In the genomic region with DNA sequence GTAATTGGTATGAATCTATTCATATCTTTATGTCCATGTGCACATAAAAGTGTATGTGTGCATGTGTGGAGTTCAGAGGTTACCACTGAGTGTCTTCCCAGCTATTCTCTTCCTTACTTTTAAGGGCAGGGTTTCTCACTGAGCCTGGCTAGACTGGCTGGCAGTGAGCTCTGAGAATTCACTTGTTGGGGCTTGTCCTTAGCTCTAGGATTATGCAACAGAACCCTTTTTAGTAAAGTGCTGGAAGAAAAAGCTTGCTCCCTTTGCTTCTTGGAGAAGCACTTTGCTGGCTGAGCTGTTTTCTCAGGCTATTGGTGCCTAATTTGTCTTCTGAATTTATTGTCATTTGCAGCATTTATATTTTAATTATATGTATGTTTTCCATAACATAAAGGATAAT, we compare ENCODE assay signal across 38 mouse cellular contexts. TPM values are rescaled to one million over a fixed set of nuclear protein-coding genes. Genes with fewer than 3 reads are reported as not detected.
"Had no signal": no experiment of that assay in that cellular context is flagged by ENCODE, and none has a peak within 500 bp of the region (broad histone marks: within the 10 kb centered on the region; RNA-seq: fewer than 3 reads in every experiment).

No protein-coding gene starts in this region.

- H3K4me2 ChIP-seq: heart, embryonic 11.5 days; heart, embryonic 12.5 days; heart, embryonic 13.5 days; heart, embryonic 15.5 days; hindbrain, embryonic 12.5 days; hindbrain, embryonic 13.5 days; hindbrain, embryonic 14.5 days; hindbrain, embryonic 15.5 days; intestine, embryonic 15.5 days; kidney, embryonic 15.5 days had no signal

- H3K36me3 ChIP-seq: heart, embryonic 12.5 days; heart, embryonic 13.5 days; heart, embryonic 15.5 days; hindbrain, embryonic 10.5 days; hindbrain, embryonic 12.5 days; hindbrain, embryonic 13.5 days; hindbrain, embryonic 15.5 days; intestine, embryonic 15.5 days; kidney, embryonic 15.5 days had no signal

- ATAC-seq: hindbrain, embryonic 16.5 days; hindbrain, postnatal 0 days; inflammation-experienced regulatory T-cells, adult 6 months; intestine, embryonic 15.5 days; intestine, embryonic 16.5 days; intestine, postnatal 0 days had no signal

- H3K4me3 ChIP-seq: heart, embryonic 12.5 days; heart, embryonic 13.5 days; heart, embryonic 15.5 days; hindbrain, embryonic 10.5 days; hindbrain, embryonic 12.5 days; hindbrain, embryonic 13.5 days; hindbrain, embryonic 15.5 days; intestine, embryonic 15.5 days; kidney, embryonic 15.5 days; layer of hippocampus, adult 2 months; left cerebral cortex, adult 2 months had no signal

- H3K4me1 ChIP-seq: heart, embryonic 12.5 days; heart, embryonic 13.5 days; heart, embryonic 15.5 days; hindbrain, embryonic 10.5 days; hindbrain, embryonic 12.5 days; hindbrain, embryonic 13.5 days; hindbrain, embryonic 15.5 days; intestine, embryonic 15.5 days; kidney, embryonic 15.5 days had no signal

- H3K27ac ChIP-seq: heart, embryonic 13.5 days; heart, embryonic 15.5 days; hindbrain, embryonic 10.5 days; hindbrain, embryonic 12.5 days; hindbrain, embryonic 13.5 days; hindbrain, embryonic 14.5 days; hindbrain, embryonic 15.5 days; hindbrain, postnatal 0 days; intestine, embryonic 15.5 days; kidney, embryonic 15.5 days; kidney, postnatal 0 days; layer of hippocampus, adult 2 months; left cerebral cortex, adult 2 months had no signal

- H3K9ac ChIP-seq: heart, embryonic 12.5 days; heart, embryonic 13.5 days; heart, embryonic 15.5 days; hindbrain, embryonic 12.5 days; hindbrain, embryonic 13.5 days; hindbrain, embryonic 14.5 days; hindbrain, embryonic 15.5 days; intestine, embryonic 15.5 days; kidney, embryonic 15.5 days had no signal

- H3K27me3 ChIP-seq: heart, embryonic 12.5 days; heart, embryonic 13.5 days; heart, embryonic 15.5 days; hindbrain, embryonic 12.5 days; hindbrain, embryonic 13.5 days; hindbrain, embryonic 15.5 days; intestine, embryonic 15.5 days; kidney, embryonic 15.5 days had no signal

- DNase-seq: heart, postnatal 10 days; heart, postnatal 36 days; heart, postnatal 4 days; kidney, adult 11 months; kidney, adult 18-20 months; kidney, adult 2 months; kidney, adult 8-10 months; kidney, adult 9 months; kidney, postnatal 10 days; kidney, postnatal 14 days; kidney, postnatal 25 days; kidney, postnatal 36 days; kidney, postnatal 4 days; layer of hippocampus, adult 9-11 months; layer of hippocampus, postnatal 36 days had no signal

- H3K9me3 ChIP-seq: heart, embryonic 12.5 days; heart, embryonic 13.5 days; heart, embryonic 15.5 days; hindbrain, embryonic 10.5 days; hindbrain, embryonic 12.5 days; hindbrain, embryonic 13.5 days; hindbrain, embryonic 15.5 days; intestine, embryonic 15.5 days; kidney, embryonic 15.5 days had no signal

RNA-seq across cellular contexts. Expression of gene Gm16485, which starts 18.3 kb away (rescaled TPM):
- total RNA-seq: heart, postnatal 10 days; heart, postnatal 25 days; heart, postnatal 36 days; heart, postnatal 4 days had no signal
- polyA plus RNA-seq: heart, embryonic 11.5 days; heart, embryonic 12.5 days; heart, embryonic 13.5 days; heart, embryonic 14.5 days; heart, embryonic 15.5 days; heart, embryonic 16.5 days; heart, postnatal 0 days; hindbrain, embryonic 10.5 days; inflammation-experienced regulatory T-cells, adult 6 months; intestine, embryonic 15.5 days had no signal

RNA-seq across cellular contexts. Expression of gene Pgr, which starts 53.7 kb away (rescaled TPM):
- total RNA-seq: heart, postnatal 25 days; heart, postnatal 36 days; heart, postnatal 4 days had no signal
- polyA plus RNA-seq: heart, embryonic 11.5 days; inflammation-experienced regulatory T-cells, adult 6 months had no signal
